27 mouse cellular contexts compared by ENCODE assay signal in genomic region chr5:151187336-151187735, GRCm38 (mm10). TPM values are rescaled to one million over a fixed set of nuclear protein-coding genes. Genes with fewer than 3 reads are reported as not detected.
A peak's percentile ranks its signal among the peaks of the same experiment; 100 is the strongest.
DNase-seq lines count a peak whose midpoint lies in the region; ATAC-seq and TF ChIP-seq lines count a peak whose summit lies in the region.
"Had no signal": no experiment of that assay in that cellular context is flagged by ENCODE, and none has a peak within 500 bp of the region (broad histone marks: within the 10 kb centered on the region; RNA-seq: fewer than 3 reads in every experiment).

No protein-coding gene starts in this region.

- no peaks in the 10 kb centered on the region for H3K9me3 ChIP-seq in neural tube, embryonic 13.5 days
- no peaks in the 10 kb centered on the region for H3K9me3 ChIP-seq in forebrain, embryonic 14.5 days (replicated peaks; ENCODE audit: control insufficient read depth, low read length)
- H3K9me3 ChIP-seq: embryonic facial prominence, embryonic 13.5 days; heart, embryonic 15.5 days; limb, embryonic 15.5 days; midbrain, embryonic 12.5 days; stomach, embryonic 15.5 days had no signal

- TF ChIP-seq POLR2A in myocyte (IDR thresholded peaks at IDR 0.05; ENCODE audit: insufficient read length, low read depth) = no peak

- ATAC-seq in neural tube, embryonic 13.5 days (ENCODE audit: low read depth) = no peak
- ATAC-seq in forebrain, embryonic 14.5 days = no peak
- ATAC-seq: CD4-positive, CD25-positive, alpha-beta regulatory T cell, adult 4 months; forebrain, embryonic 16.5 days; hindbrain, postnatal 0 days had no signal

- peak overlapping the region; percentile 88; the same call in 1 of the 2 replicates for H3K4me3 ChIP-seq in gastrocnemius, adult 2 months
- H3K4me3 ChIP-seq in layer of hippocampus, adult 2 months = peak overlapping the region; percentile 29
- peak overlapping the region; percentile 12; the same call in 1 of the 2 replicates for H3K4me3 ChIP-seq in neural tube, embryonic 13.5 days
- peak overlapping the region; percentile 76 for H3K4me3 ChIP-seq in myocyte
- no peak overlapping the region for H3K4me3 ChIP-seq in forebrain, embryonic 14.5 days (ENCODE audit: low read depth, low read length)
- H3K4me3 ChIP-seq: embryonic facial prominence, embryonic 13.5 days; heart, embryonic 15.5 days; limb, embryonic 15.5 days; midbrain, embryonic 12.5 days; stomach, embryonic 15.5 days had no signal

- no peak overlapping the region for H3K27ac ChIP-seq in gastrocnemius, adult 2 months
- H3K27ac ChIP-seq in layer of hippocampus, adult 2 months = peak overlapping the region; percentile 85
- H3K27ac ChIP-seq in neural tube, embryonic 13.5 days (replicated peaks) = no peak overlapping the region
- H3K27ac ChIP-seq in forebrain, embryonic 14.5 days (ENCODE audit: low read depth, low read length) = no peak overlapping the region
- H3K27ac ChIP-seq: embryonic facial prominence, embryonic 13.5 days; heart, embryonic 15.5 days; hindbrain, postnatal 0 days; limb, embryonic 15.5 days; midbrain, embryonic 12.5 days; stomach, embryonic 15.5 days had no signal

- H3K79me2 ChIP-seq in myocyte (ENCODE audit: control insufficient read depth, insufficient read depth) = peaks cover 76% of the 10 kb centered on the region

- no peak overlapping the region for H3ac ChIP-seq in myocyte (ENCODE audit: control insufficient read depth, insufficient read length)

- peaks cover 17% of the 10 kb centered on the region for H3K4me1 ChIP-seq in neural tube, embryonic 13.5 days (replicated peaks)
- peaks cover 5% of the 10 kb centered on the region; the same call in 1 of the 2 replicates for H3K4me1 ChIP-seq in forebrain, embryonic 14.5 days (ENCODE audit: control insufficient read depth, insufficient read depth, low read length)

- intact Hi-C loops in gastrocnemius, adult 2 months (cut with DNase I) = loop anchor here (5.0 kb wide), 1 partner anchor 45 kb away; no protein-coding TSS in a partner anchor

- no peak for TF ChIP-seq CTCF in gastrocnemius, adult 2 months (IDR thresholded peaks at IDR 0.05)
- TF ChIP-seq CTCF in layer of hippocampus, adult 2 months (conservative IDR thresholded peaks at IDR 0.05) = no peak

- no peak for DNase-seq in gastrocnemius, adult 2 months
- DNase-seq in gastrocnemius, postnatal 4 days (ENCODE audit: low spot score in 2 of 2) = no peak
- DNase-seq in layer of hippocampus, adult 2 months (ENCODE audit: low spot score in 2 of 2) = no peak
- no peak for DNase-seq in layer of hippocampus, postnatal 10 days (ENCODE audit: low spot score in 2 of 2)
- DNase-seq in neural tube, embryonic 10.5 days (ENCODE audit: extremely low spot score, low spot score) = no peak
- DNase-seq in forebrain, embryonic 14.5 days (ENCODE audit: low spot score) = no peak
- DNase-seq: adrenal gland, adult 2 months; cerebellum, adult 11-12 months; cerebellum, postnatal 10 days; gastrocnemius, postnatal 25 days; kidney, adult 18-20 months; kidney, postnatal 4 days; left cerebral cortex, postnatal 4 days; lung, adult 18-20 months; retina, postnatal 1 day; right cerebral cortex, postnatal 4 days; thymus, postnatal 36 days had no signal

- peaks cover 9% of the 10 kb centered on the region; the same call in 1 of the 2 replicates for H3K27me3 ChIP-seq in neural tube, embryonic 13.5 days
- no peaks in the 10 kb centered on the region for H3K27me3 ChIP-seq in myocyte (ENCODE audit: control insufficient read depth, insufficient read depth, insufficient read length)
- no peaks in the 10 kb centered on the region for H3K27me3 ChIP-seq in forebrain, embryonic 14.5 days (replicated peaks; ENCODE audit: control insufficient read depth, insufficient read depth, low read length)
- H3K27me3 ChIP-seq: embryonic facial prominence, embryonic 13.5 days; heart, embryonic 15.5 days; limb, embryonic 15.5 days; stomach, embryonic 15.5 days had no signal

- no peak overlapping the region for H3K9ac ChIP-seq in neural tube, embryonic 13.5 days
- H3K9ac ChIP-seq in forebrain, embryonic 14.5 days (ENCODE audit: low read length) = no peak overlapping the region
- H3K9ac ChIP-seq: embryonic facial prominence, embryonic 13.5 days; heart, embryonic 15.5 days; limb, embryonic 15.5 days; midbrain, embryonic 12.5 days; stomach, embryonic 15.5 days had no signal

- WGBS in neural tube, embryonic 13.5 days = 75% methylated on average over 11 of the region's 11 CpGs
- 71% methylated on average over 11 of the region's 11 CpGs for WGBS in forebrain, embryonic 14.5 days

- H3K36me3 ChIP-seq in neural tube, embryonic 13.5 days = no peaks in the 10 kb centered on the region
- peaks cover 6% of the 10 kb centered on the region for H3K36me3 ChIP-seq in myocyte (ENCODE audit: control insufficient read depth, insufficient read depth)
- no peaks in the 10 kb centered on the region for H3K36me3 ChIP-seq in forebrain, embryonic 14.5 days (ENCODE audit: control insufficient read depth, insufficient read depth, low read length)
- H3K36me3 ChIP-seq: embryonic facial prominence, embryonic 13.5 days; heart, embryonic 15.5 days; limb, embryonic 15.5 days; midbrain, embryonic 12.5 days; stomach, embryonic 15.5 days had no signal

- H3K4me2 ChIP-seq in neural tube, embryonic 13.5 days = peak overlapping the region; percentile 28
- peak overlapping the region; percentile 74 for H3K4me2 ChIP-seq in myocyte (ENCODE audit: low read depth)
- H3K4me2 ChIP-seq in forebrain, embryonic 14.5 days (ENCODE audit: low read length) = no peak overlapping the region
- H3K4me2 ChIP-seq: embryonic facial prominence, embryonic 13.5 days; heart, embryonic 15.5 days; limb, embryonic 15.5 days; midbrain, embryonic 12.5 days; stomach, embryonic 15.5 days had no signal

TF ChIP-seq in myocyte, 11 proteins besides CTCF, POLR2A, EP300 and RAD21:
- no peak for TF ChIP-seq MYOD1 (IDR thresholded peaks at IDR 0.05; ENCODE audit: control insufficient read depth in 1 of 3, insufficient read length in 2 of 3, low read depth in 2 of 3)
- TF ChIP-seq POLR2AphosphoS2 (IDR thresholded peaks at IDR 0.05; ENCODE audit: insufficient read length, low read depth) = no peak
- no peak for TF ChIP-seq SRF (IDR thresholded peaks at IDR 0.05; ENCODE audit: control insufficient read depth, insufficient read length, low read depth)
- no peak for TF ChIP-seq CEBPB (IDR thresholded peaks at IDR 0.05; ENCODE audit: insufficient read depth, poor library complexity, severe bottlenecking)
- TF ChIP-seq MAX (IDR thresholded peaks at IDR 0.05; ENCODE audit: low read depth) = no peak
- TF ChIP-seq TCF12 (IDR thresholded peaks at IDR 0.05; ENCODE audit: insufficient read depth, poor library complexity, severe bottlenecking) = no peak

RNA-seq across cellular contexts. Expression of gene Stard13, which starts 46.3 kb away (rescaled TPM):
- 1 to 10 TPM; 6.7 to 7.4 TPM for total RNA-seq in gastrocnemius, adult 2 months (2021)
- 10 to 100 TPM; 37.6 to 43.0 TPM for total RNA-seq in gastrocnemius, postnatal 4 days (2021)
- 10 to 100 TPM; 18.1 to 24.8 TPM for total RNA-seq in layer of hippocampus, adult 2 months (2021)
- total RNA-seq in layer of hippocampus, postnatal 10 days (2021) = 10 to 100 TPM; 16.9 to 17.0 TPM
- 8.5 and 10.0 TPM in 2 replicates for polyA plus RNA-seq in neural tube, embryonic 13.5 days (2015; fragmentation: Nextera tagmentation; extraction: Ambion mirVana)
- 15.2 TPM for polyA plus RNA-seq in myocyte (2012; fragmentation: generic; extraction: Trizol)
- polyA plus RNA-seq in forebrain, embryonic 14.5 days (2014; fragmentation: Nextera tagmentation; extraction: Ambion mirVana) = 2.0 and 2.9 TPM in 2 replicates
- polyA plus RNA-seq: CD4-positive, CD25-positive, alpha-beta regulatory T cell, adult 4 months had no signal
